Mouse (Mus musculus): ENCODE data around the gene Hltf.

Gene Hltf

DNA sequence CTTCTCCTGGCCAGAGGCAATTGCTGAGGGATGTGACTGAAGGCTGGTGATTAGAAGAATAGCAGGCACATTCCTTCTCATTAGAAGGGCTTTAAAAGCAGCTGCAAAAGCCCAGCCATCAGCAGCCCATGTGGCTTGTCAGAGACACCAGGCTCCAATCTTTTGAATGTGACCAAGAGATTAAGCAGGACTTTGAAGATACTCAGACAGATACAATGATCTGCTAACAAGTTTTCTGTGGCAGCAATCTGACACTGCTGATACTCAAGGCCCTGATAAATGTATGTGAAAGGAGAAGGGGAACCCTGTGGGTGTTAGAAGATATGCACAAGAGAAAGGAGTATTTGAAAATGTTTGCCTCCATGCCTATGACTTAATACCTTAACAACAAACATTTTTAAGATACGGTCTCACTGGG is 88.1 kb downstream of the Hltf start:
- DNase-seq (ENCODE audit: low spot score in 2 of 2): no peak

DNA sequence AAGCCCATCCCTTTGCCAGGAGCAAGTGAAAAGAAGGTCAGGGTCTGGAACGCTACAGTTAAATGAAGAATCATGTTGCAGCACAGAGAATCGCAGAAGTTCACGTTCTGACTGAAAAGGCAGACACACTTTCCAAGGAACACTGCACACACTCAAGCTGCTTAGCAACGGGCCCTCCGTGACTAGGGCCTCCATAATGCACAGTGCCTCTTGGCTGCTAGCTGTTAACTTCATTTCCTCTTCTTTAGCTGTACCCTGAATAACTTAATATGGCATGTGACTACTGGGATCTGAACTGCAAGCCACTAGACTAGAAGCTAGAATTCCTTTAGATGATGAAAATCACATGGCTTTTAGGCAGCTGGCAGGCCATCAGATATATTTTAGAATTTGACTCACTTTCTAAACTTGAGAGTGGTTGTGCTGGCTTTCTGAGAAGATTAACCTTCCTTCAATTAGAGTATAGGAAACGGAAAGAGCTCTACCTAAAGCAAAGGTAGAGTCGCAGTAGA is 89.3 kb downstream of the Hltf start:
- DNase-seq (ENCODE audit: low spot score in 2 of 2): no peak

DNA sequence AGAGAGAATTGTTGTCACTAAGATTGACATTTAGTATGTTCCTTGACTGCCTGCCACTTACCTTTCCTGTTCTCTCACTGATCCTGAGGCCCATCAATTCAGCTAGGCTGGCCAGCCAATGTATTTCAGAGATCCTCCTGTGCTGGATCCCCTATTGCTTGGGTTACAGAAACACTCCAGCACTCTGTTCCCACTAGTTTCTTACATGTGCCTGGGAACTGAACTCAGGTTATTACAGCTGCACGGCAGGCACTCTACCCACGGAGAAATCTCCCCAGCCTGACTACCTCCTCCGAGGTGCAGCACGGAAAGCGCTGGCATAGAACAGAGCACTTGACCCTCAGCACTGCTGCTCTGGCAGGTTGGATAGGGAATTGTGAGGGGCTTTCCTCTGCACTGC is 90.0 kb downstream of the Hltf start:
- no peak for DNase-seq (ENCODE audit: low spot score in 2 of 2)

- DNase-seq (ENCODE audit: low spot score in 2 of 2): no peak
Observed at GRCm38 (mm10) chr3:20150511-20150910, 92.9 kb downstream of the Hltf start.

DNA sequence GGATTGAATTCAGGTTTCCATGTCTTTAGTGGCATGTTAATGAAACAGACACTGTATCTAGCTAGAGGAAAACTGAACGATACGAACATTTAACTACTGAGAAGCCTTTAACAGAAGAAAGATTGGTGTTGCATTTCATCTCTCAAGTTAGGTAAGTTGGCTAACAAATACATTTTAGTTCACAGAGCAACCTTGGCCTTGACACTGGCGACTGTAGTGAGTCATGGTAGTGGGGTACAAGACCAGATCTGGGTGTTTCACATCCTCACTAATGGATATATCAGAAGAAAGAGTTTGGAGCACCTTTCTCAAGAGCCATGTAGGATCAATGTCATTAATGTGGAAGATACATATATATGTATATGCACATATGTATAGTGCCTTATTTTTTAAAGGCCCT is 94.0 kb downstream of the Hltf start:
- no peak for DNase-seq (ENCODE audit: low spot score in 2 of 2)

- peak; percentile 16 to 50 for DNase-seq (ENCODE audit: low spot score in 2 of 2)
Observed at GRCm38 (mm10) chr3:20154531-20155367, 97.1 kb downstream of the Hltf start, which contains the start of gene Gyg. Gene Gyg, minus strand, starts transcription at chr3:20155317.

DNA sequence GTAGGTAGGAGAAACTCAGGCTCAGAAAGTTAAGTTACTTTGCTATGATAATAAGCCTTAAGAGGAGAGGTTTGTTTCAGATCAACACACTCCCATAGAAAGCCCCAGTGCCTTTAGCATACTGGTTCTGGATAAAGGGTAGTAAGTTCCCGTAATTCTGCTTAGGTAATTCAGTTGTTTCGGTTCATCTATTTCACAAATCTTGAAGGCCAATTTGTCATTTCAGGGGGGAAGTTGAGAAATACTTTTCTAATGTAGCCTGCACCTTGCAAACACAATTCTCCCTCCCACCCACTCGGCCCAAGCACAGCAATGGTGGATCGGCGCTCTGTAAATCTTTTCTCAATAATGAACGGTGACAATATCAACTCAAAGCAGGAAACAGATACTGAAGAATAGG is 97.9 kb downstream of the Hltf start:
- no peak for DNase-seq (ENCODE audit: low spot score in 2 of 2)

- no peak for DNase-seq (ENCODE audit: low spot score in 2 of 2)
Observed at GRCm38 (mm10) chr3:20167487-20167886, 109.9 kb downstream of the Hltf start.
